Mouse (Mus musculus): ENCODE results near the gene Pde1c.

Pde1c gene

DNA sequence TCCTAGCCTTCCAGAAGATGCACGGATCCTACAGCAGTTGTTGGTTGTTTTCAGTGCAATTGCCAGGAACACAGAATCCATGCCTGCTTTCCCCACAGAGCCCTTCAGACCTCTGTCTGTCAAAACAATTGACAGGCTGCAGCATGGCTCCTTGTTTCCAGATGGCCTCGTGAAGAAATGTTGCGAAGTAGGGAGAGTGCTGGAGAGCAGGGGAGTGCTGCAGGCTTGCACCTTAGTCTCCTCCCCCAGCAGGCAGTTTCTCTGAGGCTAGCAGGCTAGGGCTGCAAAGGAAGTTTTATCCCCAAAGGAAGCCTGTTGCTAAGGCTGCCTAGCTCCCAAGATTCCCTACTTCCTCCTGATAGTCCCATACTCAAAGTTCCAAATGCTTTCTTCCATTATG is 246.1 kb downstream of the Pde1c start:
- no peak for DNase-seq

DNA sequence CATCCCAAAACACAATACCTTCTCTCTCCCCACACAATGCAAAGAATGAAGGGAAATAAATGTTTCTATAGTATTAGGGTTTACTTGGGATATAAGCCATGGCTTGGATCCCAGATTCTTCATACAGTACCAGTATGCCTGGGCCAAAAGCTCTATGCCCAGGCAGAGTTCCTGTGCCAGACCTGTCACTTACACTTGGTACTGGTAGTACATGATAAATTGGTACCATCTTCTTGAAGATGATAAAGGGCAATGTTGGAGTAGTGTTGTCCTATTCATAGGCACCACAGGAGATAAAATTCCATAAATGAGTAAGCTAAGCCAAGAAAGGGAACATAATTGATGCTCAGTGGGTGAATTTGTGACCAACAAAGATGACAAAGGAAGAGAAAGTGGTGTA is 258.6 kb downstream of the Pde1c start:
- no peak for DNase-seq

- no peak for DNase-seq
Measured at GRCm38 (mm10) chr6:56306066-56306465, 262.8 kb downstream of the Pde1c start.

DNA sequence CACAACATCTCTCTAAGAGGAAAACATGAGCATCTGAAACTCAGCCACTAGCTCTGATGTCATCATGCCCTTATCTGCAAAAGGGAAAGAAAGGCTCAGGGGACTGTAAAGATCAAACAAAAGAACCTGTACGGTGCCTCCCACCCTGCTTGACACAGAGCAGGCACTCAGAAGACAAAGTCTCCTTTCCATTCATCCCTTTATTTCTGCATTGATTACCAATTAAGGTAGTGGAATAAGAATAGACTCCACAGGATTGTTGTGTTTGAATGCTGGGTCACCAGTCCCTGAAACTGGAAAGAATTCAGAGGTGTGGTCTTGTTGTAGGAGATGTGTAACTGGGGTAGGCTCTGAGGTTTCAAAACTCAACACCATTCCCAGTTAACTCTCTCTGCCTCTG is 276.7 kb downstream of the Pde1c start:
- no peak for DNase-seq

GRCm38 (mm10) chr6:56289307-56289706 is 279.6 kb downstream of the Pde1c start:
- DNase-seq: no peak

GRCm38 (mm10) chr6:56284821-56285220 is 284.1 kb downstream of the Pde1c start:
- DNase-seq: no peak

DNA sequence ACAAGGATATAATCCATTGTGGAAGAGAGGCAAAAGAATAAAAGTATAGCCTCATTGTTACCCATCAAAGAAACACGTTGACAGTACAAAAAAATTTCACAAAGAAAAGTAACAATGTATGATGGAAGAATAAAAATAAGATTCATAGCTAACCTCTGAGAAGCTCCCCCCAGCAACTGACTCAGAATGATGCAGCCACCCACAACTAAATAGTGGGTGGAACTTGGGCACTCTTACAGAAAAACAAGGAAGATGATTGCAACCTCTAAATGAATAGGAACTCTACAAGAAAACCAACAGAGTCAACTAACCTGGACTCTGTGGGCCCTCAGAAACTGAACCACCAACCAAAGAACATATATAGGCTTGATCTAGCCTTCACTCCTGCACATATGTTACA is 293.4 kb downstream of the Pde1c start:
- no peak for DNase-seq

DNA sequence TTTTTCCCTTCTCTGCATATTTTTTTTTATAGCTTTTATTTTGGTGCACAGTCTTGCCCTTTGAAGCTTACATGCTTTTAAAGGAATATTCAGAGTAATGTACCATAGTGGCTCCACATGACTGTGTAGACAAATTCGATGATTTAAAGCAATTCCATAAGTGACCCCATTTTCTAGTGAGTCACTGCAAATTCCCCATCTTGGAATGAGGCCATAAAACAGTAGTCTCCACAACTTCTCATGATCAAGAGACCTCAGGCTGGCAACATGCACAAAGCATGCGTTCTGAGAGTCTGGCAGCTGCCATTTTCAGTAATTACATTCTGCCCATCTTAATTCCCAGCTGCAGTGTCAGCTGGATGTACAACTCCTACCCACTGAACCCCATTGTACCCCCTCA is 297.2 kb downstream of the Pde1c start:
- no peak for DNase-seq

DNA sequence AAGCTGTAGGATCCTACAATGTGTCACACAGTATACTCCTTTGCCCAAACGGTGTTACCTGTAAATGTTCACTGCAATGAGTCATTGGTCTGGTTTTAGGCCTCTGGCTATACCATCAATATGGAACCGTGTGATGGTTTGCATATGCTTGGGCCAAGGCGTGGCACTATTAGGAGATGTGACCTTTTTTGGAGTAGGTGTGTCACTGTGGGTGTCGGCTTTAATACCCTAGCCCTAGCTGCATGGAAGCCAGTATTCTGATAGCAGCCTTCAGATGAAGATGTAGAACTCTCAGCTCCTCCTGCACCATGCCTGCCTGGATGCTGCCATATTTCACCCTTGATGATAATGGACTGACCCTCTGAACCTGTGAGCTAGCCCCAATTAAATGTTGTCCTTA is 304.4 kb downstream of the Pde1c start:
- DNase-seq: no peak

DNA sequence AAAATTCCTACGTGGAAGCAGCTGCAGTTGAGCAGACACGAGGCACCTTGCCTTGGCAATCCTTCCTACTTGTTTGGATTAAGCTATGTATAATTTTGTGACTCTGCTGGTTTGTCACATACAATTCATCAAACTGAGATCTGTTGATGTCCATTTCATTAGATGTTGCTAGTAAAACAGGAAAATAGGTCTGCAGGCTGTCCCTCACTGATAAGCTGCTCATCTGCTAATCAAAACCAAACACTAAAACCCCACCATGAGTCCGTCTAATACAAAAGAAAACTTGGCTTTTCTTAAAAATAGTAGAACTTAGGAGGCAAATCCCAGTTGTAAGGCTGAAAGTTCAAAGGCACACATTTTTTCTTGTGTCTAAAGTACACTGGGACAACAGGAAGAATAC is 308.8 kb downstream of the Pde1c start:
- DNase-seq: no peak

GRCm38 (mm10) chr6:56257555-56258297 is 311.2 kb downstream of the Pde1c start:
- DNase-seq: no peak

GRCm38 (mm10) chr6:56250091-56250490 is 318.8 kb downstream of the Pde1c start:
- DNase-seq: no peak

DNA sequence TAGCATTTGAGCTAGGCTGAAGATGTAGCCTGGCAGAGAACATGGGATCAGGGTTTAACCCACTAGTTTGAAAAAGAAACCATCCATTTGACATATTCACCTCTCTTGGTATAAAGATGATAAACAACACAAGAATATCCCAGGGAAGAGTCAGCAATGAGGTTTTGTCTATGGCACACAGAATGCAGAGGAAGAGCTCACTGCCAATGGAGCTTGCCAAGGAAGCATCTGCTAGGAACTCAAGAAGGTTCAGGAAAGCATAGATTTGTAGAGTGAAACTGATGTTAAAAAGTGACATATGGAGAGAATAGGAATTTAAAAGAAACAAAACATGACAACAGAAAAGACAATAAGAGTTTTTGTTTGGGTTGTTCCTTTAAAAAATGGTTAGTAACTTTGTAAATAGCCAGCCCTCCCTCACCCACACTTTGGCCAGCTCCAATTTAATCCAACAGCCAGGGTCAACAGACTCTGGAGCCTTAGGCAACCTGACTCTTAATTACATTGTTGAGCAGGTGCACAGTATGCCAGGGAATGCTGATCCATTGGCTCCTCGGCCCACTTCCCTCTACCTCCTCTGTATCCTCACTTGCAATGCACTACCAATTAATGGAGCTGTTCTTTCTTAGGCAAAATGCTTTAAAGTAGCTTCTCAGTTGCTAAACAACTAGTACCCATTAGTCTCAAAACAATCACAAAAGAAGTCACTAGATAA is 377.3 kb downstream of the Pde1c start:
- no peak for DNase-seq

GRCm38 (mm10) chr6:56176485-56176884 is 392.4 kb downstream of the Pde1c start:
- DNase-seq: no peak

GRCm38 (mm10) chr6:56172172-56172571 is 396.7 kb downstream of the Pde1c start:
- DNase-seq: no peak

DNA sequence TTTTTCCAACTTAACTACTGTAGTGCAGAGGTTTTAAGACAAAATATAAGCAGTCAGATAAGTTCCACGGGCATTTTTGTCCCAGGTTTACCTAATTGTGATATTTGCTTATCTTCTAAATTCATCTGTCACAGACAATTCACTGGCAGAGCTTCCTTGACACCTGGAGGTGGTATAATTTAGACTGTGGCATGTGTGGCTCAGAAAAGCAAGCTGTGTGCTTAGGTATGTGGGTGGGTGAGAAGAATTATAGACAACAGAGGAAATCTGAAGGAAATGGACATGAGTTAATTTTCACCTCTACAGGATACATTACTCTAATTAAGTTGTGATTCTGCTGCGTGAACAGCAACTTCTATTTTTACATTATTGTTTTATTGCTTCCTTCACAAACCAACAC is 400.2 kb downstream of the Pde1c start:
- no peak for DNase-seq

DNA sequence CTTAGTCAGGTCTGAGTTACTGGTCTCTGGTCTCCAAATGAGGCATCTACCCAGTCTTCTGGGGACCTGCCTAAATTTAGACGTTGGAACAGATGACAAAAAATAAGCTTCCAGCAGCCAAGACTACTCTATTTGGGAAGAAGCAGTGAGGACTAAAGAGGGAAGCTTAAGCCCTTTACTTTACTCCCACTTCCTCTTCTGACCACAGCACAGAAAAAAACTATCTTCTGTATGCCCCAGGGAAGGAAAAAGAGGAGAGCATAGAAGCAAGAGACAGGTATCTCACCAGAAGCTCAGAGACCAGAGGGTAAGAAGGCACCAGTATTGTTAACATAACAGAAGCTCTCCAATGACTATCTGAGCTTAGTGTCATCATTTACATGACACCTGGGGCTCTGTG is 410.7 kb downstream of the Pde1c start:
- no peak for DNase-seq

- no peak for DNase-seq
Measured at GRCm38 (mm10) chr6:56156836-56157235, 412.1 kb downstream of the Pde1c start.

DNA sequence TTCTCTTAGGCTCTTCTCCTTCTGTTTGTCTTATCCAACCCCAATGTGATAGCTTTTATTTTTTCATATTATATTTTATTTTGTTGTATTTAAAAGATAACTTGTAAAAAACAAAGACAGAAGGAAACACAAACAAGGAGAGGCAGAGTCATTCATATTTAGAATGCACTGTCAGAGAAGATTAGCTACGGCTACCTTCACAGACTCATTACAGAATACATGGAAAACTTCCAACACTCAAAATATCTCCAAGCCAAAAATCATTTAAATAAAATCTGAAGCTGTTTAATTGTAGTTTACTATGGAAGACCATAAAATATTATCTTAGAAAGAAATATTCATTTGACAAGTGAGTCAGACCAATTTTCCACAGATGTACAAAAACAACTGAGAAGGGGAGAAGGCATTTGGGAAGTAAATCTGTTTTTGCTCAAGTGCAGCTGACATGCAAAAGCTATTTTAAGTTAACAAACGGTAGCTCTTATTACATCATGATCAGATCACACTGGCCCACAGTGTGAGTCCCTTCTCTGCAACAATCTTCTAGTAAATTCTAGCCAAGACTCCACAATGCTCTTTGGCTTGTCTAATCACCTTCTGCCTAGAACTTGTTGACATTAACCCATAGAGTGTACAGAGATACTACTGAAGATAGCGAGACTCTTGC is 438.3 kb downstream of the Pde1c start:
- no peak for DNase-seq

GRCm38 (mm10) chr6:56099520-56100101 is 469.3 kb downstream of the Pde1c start:
- DNase-seq: no peak

- no peak for DNase-seq
Measured at GRCm38 (mm10) chr6:56098427-56098826, 470.5 kb downstream of the Pde1c start.

DNA sequence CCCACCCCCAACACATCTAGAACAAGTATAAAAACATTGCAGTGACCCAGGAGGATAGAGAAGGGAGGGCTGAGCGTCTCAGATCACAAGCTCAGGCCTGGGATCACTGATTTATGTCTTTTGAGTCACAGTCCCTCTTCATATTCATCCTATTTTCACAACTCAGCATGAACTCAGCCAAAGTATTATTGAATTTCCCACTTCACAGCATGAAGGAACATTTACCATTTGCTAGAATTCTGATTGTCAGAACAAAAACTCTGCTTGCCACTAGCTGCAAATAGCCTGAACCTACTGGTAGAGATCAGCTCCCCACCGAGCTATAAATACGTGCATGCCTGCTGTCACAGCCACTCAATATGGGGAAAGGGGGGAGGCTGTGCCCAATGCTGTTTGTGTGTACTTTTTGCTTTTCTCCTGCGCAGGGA is 492.5 kb downstream of the Pde1c start:
- DNase-seq: no peak

DNA sequence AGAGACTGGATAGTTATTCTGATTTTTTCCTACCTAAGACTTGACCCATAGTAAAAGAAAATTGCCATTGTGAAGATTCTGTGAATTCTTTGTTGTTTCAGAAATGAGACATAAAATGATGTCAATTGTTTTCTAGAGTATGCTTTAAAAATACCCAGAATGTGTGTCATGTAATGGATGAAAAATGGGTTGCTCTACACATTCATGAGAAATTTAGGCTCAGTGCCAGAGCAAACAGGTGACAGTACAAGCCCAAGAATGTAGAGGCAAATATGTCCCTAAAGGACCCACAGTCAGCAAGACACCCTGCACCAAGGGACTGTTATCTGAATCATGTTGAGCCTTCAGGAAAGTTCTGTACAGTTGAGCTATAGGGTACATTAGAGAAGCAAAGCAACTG is 500.4 kb downstream of the Pde1c start:
- DNase-seq: no peak

All from spleen, adult 18-20 months (tissue).